Mouse (Mus musculus): ENCODE measurements around the gene Arid2. TPM values are rescaled to one million over a fixed set of nuclear protein-coding genes. Genes with fewer than 3 reads are reported as not detected.
"Not testable (repeated sequence)": the region's sequence is repeated elsewhere in the genome, so short reads cannot be mapped to it uniquely, and the experiment has no call there.

Arid2 gene
- total and polyA plus RNA-seq, 3 experiments: 11.9 to 14.1 (median 13.3) TPM

DNA sequence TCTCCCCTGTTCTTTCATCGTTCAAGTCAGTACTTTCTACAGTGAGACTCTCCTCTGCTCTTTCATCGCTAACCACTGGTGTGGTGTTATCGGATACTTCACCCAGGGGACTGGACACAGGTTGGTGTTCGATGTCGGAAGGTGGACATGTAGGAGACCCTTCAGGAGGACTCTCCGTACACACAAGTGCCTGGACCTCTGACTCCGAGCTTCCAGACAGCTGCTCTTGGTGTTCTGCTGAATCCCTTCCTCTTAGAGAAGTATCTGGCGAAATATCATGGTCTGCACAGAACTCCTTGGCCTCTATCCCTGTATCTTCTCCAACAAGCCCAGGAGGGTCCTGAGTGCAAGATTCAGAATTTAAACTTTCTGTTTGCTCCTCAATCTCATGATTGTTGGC, 132.6 kb downstream of the Arid2 start:
- Histone ChIP-seq H3K9ac (ENCODE audit: insufficient read depth, low read depth) (no peak overlapping the region), H3K4me1 (ENCODE audit: control insufficient read depth in 1 of 2, insufficient read depth in 2 of 2) (peaks cover 0 to 10% of the 10 kb centered on the region in 2 experiments; a peak in 2 of 4 replicates), H3K79me2 (replicated peaks; ENCODE audit: control insufficient read depth, extremely low read depth, insufficient read depth, poor library complexity, severe bottlenecking) (no peaks in the 10 kb centered on the region), H3K4me3 (replicated peaks in 1 of 3; ENCODE audit: low read depth in 2 of 3, low read length in 2 of 3, poor library complexity in 1 of 3) (no peak overlapping the region), H3K27ac (ENCODE audit: insufficient read depth, low read depth) (no peak overlapping the region), H3K4me2 (ENCODE audit: insufficient read depth, low read depth, poor library complexity, severe bottlenecking) (no peak overlapping the region), H3K9me3 (replicated peaks; ENCODE audit: low read length) (no peaks in the 10 kb centered on the region), H3K36me3 (replicated peaks in 1 of 2; ENCODE audit: control insufficient read depth in 1 of 2, insufficient read depth in 1 of 2, low read length in 1 of 2) (peaks cover 64 to 92% of the 10 kb centered on the region in 2 experiments), H3K27me3 (replicated peaks) (no peaks in the 10 kb centered on the region)
- TF ChIP-seq CHD1 (IDR thresholded peaks at IDR 0.05; ENCODE audit: low read depth, low read length) (no peak), MAX (IDR thresholded peaks at IDR 0.05; ENCODE audit: low read length) (no peak), POLR2AphosphoS2 (IDR thresholded peaks at IDR 0.05; ENCODE audit: low read depth, low read length) (no peak), USF2 (conservative IDR thresholded peaks at IDR 0.05; ENCODE audit: low read depth, low read length) (no peak), HCFC1 (IDR thresholded peaks at IDR 0.05; ENCODE audit: low read depth, low read length) (no peak), ELF1 (IDR thresholded peaks at IDR 0.05; ENCODE audit: low read depth, low read length) (no peak), MYC (IDR thresholded peaks at IDR 0.05; ENCODE audit: low read depth, low read length) (no peak), JUN (IDR thresholded peaks at IDR 0.05; ENCODE audit: insufficient read depth, low read depth, low read length) (no peak), NELFE (IDR thresholded peaks at IDR 0.05; ENCODE audit: low read depth, low read length) (no peak), NRF1 (IDR thresholded peaks at IDR 0.05; ENCODE audit: low read depth, low read length) (no peak)
- in situ Hi-C loops (cut with MboI; ENCODE audit: low pct_ligation_motif_present, low pct_unique_long_range_greater_than_20kb, low sequenced_read_pairs) (no loop called here), dilution Hi-C loops (cut with MboI; ENCODE audit: extremely low pct_ligation_motif_present, extremely low pct_unique_long_range_greater_than_20kb, low sequenced_read_pairs) (no loop called here)
- DNase-seq (ENCODE audit: extremely low read depth): no peak

DNA sequence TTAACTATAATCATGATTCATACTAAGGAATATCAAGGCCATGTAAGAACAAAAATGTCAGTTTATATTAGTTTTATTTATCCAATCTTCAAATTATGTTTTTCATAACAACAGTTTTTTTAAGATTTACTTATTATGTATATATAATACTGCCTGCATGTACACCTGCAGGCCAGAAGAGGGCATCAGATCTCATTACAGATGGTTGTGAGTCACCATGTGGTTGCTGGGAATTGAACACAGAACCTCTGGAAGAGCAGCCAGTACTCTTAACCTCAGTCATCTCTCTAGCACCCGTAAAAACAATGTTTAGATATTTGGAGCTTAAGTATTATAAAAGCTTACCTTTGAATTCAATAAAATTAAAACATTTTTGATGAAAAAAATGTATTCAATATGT, 146.9 kb downstream of the Arid2 start:
- H3K9ac ChIP-seq (ENCODE audit: insufficient read depth, low read depth): no peak overlapping the region
- in situ Hi-C loops (cut with MboI; ENCODE audit: low pct_ligation_motif_present, low pct_unique_long_range_greater_than_20kb, low sequenced_read_pairs): no loop called here
- DNase-seq (ENCODE audit: extremely low read depth): no peak
- no peaks in the 10 kb centered on the region for H3K27me3 ChIP-seq (replicated peaks)
- H3K36me3 ChIP-seq (replicated peaks in 1 of 2; ENCODE audit: control insufficient read depth in 1 of 2, insufficient read depth in 1 of 2, low read length in 1 of 2): peaks cover 37 to 74% of the 10 kb centered on the region in 2 experiments
- H3K79me2 ChIP-seq (replicated peaks; ENCODE audit: control insufficient read depth, extremely low read depth, insufficient read depth, poor library complexity, severe bottlenecking): no peaks in the 10 kb centered on the region; the same call in 1 of the 2 replicates
- H3K4me2 ChIP-seq (ENCODE audit: insufficient read depth, low read depth, poor library complexity, severe bottlenecking): no peak overlapping the region
- no peak for TF ChIP-seq CHD1 (IDR thresholded peaks at IDR 0.05; ENCODE audit: low read depth, low read length)
- TF ChIP-seq E2F4 (IDR thresholded peaks at IDR 0.05; ENCODE audit: insufficient replicate concordance, low read depth, low read length): no peak
- TF ChIP-seq CTCF (conservative IDR thresholded peaks at IDR 0.05 in 1 of 2, IDR thresholded peaks at IDR 0.05 in 1 of 2; ENCODE audit: low read depth in 2 of 2, low read length in 2 of 2): 0 out of 4 replicates have a peak, but pooled peaks of 1 of the 2 experiments have one; percentile 13
- H3K27ac ChIP-seq (ENCODE audit: insufficient read depth, low read depth): no peak overlapping the region
- peaks cover 6% of the 10 kb centered on the region for H3K9me3 ChIP-seq (replicated peaks; ENCODE audit: low read length)
- no peak overlapping the region for H3K4me3 ChIP-seq (replicated peaks in 1 of 3; ENCODE audit: low read depth in 2 of 3, low read length in 2 of 3, poor library complexity in 1 of 3)
- dilution Hi-C loops (cut with MboI; ENCODE audit: extremely low pct_ligation_motif_present, extremely low pct_unique_long_range_greater_than_20kb, low sequenced_read_pairs): no loop called here
- H3K4me1 ChIP-seq (ENCODE audit: control insufficient read depth in 1 of 2, insufficient read depth in 2 of 2): peaks cover 0 to 6% of the 10 kb centered on the region in 2 experiments; a peak in 1 of 4 replicates

GRCm38 (mm10) chr15:96441480-96441879, 154.2 kb downstream of the Arid2 start:
- Histone ChIP-seq H3K79me2 (replicated peaks; ENCODE audit: control insufficient read depth, extremely low read depth, insufficient read depth, poor library complexity, severe bottlenecking) (peaks cover 13% of the 10 kb centered on the region), H3K36me3 (replicated peaks in 1 of 2; ENCODE audit: control insufficient read depth in 1 of 2, insufficient read depth in 1 of 2, low read length in 1 of 2) (peaks cover 30 to 64% of the 10 kb centered on the region in 2 experiments)
- dilution Hi-C loops (cut with MboI; ENCODE audit: extremely low pct_ligation_motif_present, extremely low pct_unique_long_range_greater_than_20kb, low sequenced_read_pairs); H3K27me3 ChIP-seq (replicated peaks); in situ Hi-C loops (cut with MboI; ENCODE audit: low pct_ligation_motif_present, low pct_unique_long_range_greater_than_20kb, low sequenced_read_pairs); H3K4me3 ChIP-seq (replicated peaks in 1 of 3; ENCODE audit: low read depth in 2 of 3, low read length in 2 of 3, poor library complexity in 1 of 3); H3K9ac ChIP-seq (ENCODE audit: insufficient read depth, low read depth); H3K4me2 ChIP-seq (ENCODE audit: insufficient read depth, low read depth, poor library complexity, severe bottlenecking); H3K9me3 ChIP-seq (replicated peaks; ENCODE audit: low read length); DNase-seq (ENCODE audit: extremely low read depth); H3K27ac ChIP-seq (ENCODE audit: insufficient read depth, low read depth); H3K4me1 ChIP-seq (ENCODE audit: control insufficient read depth in 1 of 2, insufficient read depth in 2 of 2): not testable (repeated sequence)
